Mouse (Mus musculus): ENCODE results near the gene Ppp2r5c. TPM values are rescaled to one million over a fixed set of nuclear protein-coding genes. Genes with fewer than 3 reads are reported as not detected.

The Ppp2r5c gene
- total and polyA plus RNA-seq, 3 experiments, result 72.0 to 100.0 (median 93.9) TPM

DNA sequence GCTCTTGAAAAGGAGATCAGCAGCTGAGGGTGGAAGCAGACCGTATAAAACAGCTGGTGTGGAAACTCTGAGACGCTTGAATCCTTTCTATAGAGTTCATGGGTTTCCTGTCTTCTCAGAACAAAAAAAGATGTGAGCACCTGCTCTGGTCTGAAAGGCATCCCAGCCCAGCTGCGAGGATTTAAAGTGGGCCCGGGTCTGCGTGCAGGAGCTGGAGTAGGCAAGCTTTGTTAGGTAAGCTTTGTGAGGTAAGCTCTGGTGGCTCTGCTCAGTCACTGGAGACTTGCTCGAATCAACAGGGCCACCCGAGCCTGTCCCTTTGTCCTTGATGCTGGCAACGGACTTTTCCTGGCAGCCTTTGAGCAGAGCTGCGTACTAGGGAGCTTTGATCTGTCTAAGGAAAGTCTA, 31.7 kb downstream of the Ppp2r5c start (continued):
- no peak for TF ChIP-seq CTCF (IDR thresholded peaks at IDR 0.05 in 2 of 3, conservative IDR thresholded peaks at IDR 0.05 in 1 of 3; ENCODE audit: control insufficient read depth in 1 of 3, insufficient read depth in 1 of 3, low read depth in 2 of 3, low read length in 3 of 3, poor library complexity in 1 of 3, severe bottlenecking in 1 of 3)

DNA sequence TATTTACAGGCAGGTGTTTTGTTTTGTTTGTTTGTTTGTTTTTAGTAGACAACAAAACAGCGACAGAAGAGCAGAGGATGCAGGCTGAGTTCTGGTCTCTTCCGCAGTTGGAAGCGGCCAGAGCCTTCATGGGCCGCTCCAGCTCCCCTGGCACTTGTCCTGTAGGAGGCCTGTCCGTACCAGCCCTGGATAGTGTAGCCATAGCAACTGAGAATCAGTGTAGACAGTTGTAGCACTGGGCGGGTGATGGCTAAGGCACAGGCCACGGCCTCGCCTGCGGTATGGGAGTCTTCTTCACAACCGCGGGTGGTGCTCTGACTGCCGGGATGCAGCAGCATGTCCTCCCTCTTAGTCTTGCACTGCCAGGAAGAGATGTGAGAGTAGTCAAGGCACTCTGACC, 32.3 kb downstream of the Ppp2r5c start:
- TF ChIP-seq ZMIZ1 (IDR thresholded peaks at IDR 0.05; ENCODE audit: low read depth, low read length) (no peak), MXI1 (IDR thresholded peaks at IDR 0.05; ENCODE audit: low read depth, low read length) (no peak)
- Histone ChIP-seq H3K36me3 (ENCODE audit: control insufficient read depth in 1 of 2, insufficient read depth in 2 of 2, low read length in 2 of 2) (peaks cover 0 to 2% of the 10 kb centered on the region in 2 experiments; a peak in 2 of 4 replicates), H3K9ac (ENCODE audit: control insufficient read depth, low read depth, low read length, poor library complexity, severe bottlenecking) (no peak overlapping the region), H3K79me2 (ENCODE audit: control insufficient read depth, insufficient read depth, low read length, poor library complexity) (peaks cover 2% of the 10 kb centered on the region; the same call in 1 of the 2 replicates), H3K4me3 (ENCODE audit: control insufficient read depth in 1 of 2, insufficient read depth in 1 of 2, low read depth in 2 of 2, low read length in 2 of 2) (no peak overlapping the region), H3K27ac (ENCODE audit: control insufficient read depth, low read depth, low read length) (no peak overlapping the region), H3K27me3 (ENCODE audit: control insufficient read depth in 1 of 2, insufficient read depth in 2 of 2, low read length in 2 of 2) (no peaks in the 10 kb centered on the region), H3K9me3 (replicated peaks; ENCODE audit: insufficient read depth, low read length) (no peaks in the 10 kb centered on the region), H3K4me1 (ENCODE audit: control insufficient read depth in 1 of 2, insufficient read depth in 2 of 2, low read length in 2 of 2) (peaks cover under 1 to 4% of the 10 kb centered on the region in 2 experiments)
- DNase-seq (ENCODE audit: low read depth, low spot score), result no peak

DNA sequence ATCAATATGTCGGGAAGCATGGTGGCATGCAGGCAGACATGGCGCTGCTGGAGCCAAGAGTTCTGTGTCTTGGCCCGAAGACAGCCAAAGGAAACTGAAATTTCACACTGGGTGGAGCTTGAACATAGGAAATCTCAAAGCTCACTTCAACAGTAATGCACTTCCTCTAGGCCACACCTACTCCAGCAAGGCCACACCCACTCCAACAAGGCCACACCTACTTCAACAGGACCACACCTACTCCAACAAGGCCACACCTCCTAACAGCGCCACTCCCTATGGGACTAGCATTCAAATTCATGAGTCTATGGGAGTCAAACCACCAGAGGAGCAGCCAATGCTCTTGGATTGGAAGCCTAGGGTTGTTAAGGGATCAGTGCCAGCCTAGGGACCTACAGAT, 33.8 kb downstream of the Ppp2r5c start:
- Histone ChIP-seq H3K79me2 (ENCODE audit: control insufficient read depth, insufficient read depth, low read length, poor library complexity) (peaks cover 9% of the 10 kb centered on the region), H3K4me3 (ENCODE audit: control insufficient read depth in 1 of 2, insufficient read depth in 1 of 2, low read depth in 2 of 2, low read length in 2 of 2) (no peak overlapping the region), H3K9ac (ENCODE audit: control insufficient read depth, low read depth, low read length, poor library complexity, severe bottlenecking) (no peak overlapping the region), H3K36me3 (ENCODE audit: control insufficient read depth in 1 of 2, insufficient read depth in 2 of 2, low read length in 2 of 2) (peaks cover 0 to 4% of the 10 kb centered on the region in 2 experiments; a peak in 2 of 4 replicates), H3K9me3 (replicated peaks; ENCODE audit: insufficient read depth, low read length) (no peaks in the 10 kb centered on the region), H3K27ac (ENCODE audit: control insufficient read depth, low read depth, low read length) (no peak overlapping the region), H3K4me1 (ENCODE audit: control insufficient read depth in 1 of 2, insufficient read depth in 2 of 2, low read length in 2 of 2) (peaks cover 4 to 6% of the 10 kb centered on the region in 2 experiments), H3K27me3 (ENCODE audit: control insufficient read depth in 1 of 2, insufficient read depth in 2 of 2, low read length in 2 of 2) (no peaks in the 10 kb centered on the region)
- TF ChIP-seq CHD2 (IDR thresholded peaks at IDR 0.05; ENCODE audit: low read length) (no peak), ELF1 (IDR thresholded peaks at IDR 0.05; ENCODE audit: low read depth, low read length) (no peak), GATA1 (IDR thresholded peaks at IDR 0.05; ENCODE audit: low read depth, low read length) (no peak), UBTF (IDR thresholded peaks at IDR 0.05; ENCODE audit: borderline replicate concordance, insufficient read depth, low read depth, low read length) (no peak), ETS1 (IDR thresholded peaks at IDR 0.05; ENCODE audit: low read depth, low read length) (no peak), BHLHE40 (IDR thresholded peaks at IDR 0.05; ENCODE audit: borderline replicate concordance, low read depth, low read length) (no peak), ZNF384 (IDR thresholded peaks at IDR 0.05; ENCODE audit: low read depth, low read length) (no peak), HCFC1 (IDR thresholded peaks at IDR 0.05; ENCODE audit: low read depth, low read length) (no peak), MAX (IDR thresholded peaks at IDR 0.05; ENCODE audit: low read length) (no peak), E2F4 (IDR thresholded peaks at IDR 0.05; ENCODE audit: borderline replicate concordance, low read depth, low read length) (no peak), GABPA (IDR thresholded peaks at IDR 0.05; ENCODE audit: low read depth, low read length) (no peak), JUND (IDR thresholded peaks at IDR 0.05; ENCODE audit: low read depth, low read length) (no peak), RAD21 (IDR thresholded peaks at IDR 0.05; ENCODE audit: low read depth, low read length) (no peak), MEF2A (IDR thresholded peaks at IDR 0.05; ENCODE audit: extremely low read depth, insufficient replicate concordance, low read depth, low read length, poor library complexity, severe bottlenecking) (no peak), CHD1 (IDR thresholded peaks at IDR 0.05; ENCODE audit: low read depth, low read length) (no peak), CTCF (IDR thresholded peaks at IDR 0.05 in 2 of 3, conservative IDR thresholded peaks at IDR 0.05 in 1 of 3; ENCODE audit: control insufficient read depth in 1 of 3, insufficient read depth in 1 of 3, low read depth in 2 of 3, low read length in 3 of 3, poor library complexity in 1 of 3, severe bottlenecking in 1 of 3) (no peak), TAL1 (IDR thresholded peaks at IDR 0.05; ENCODE audit: low read length) (no peak)
- peak; percentile 51 for DNase-seq (ENCODE audit: low read depth, low spot score)

All from MEL (cell line).